Mouse (Mus musculus): ENCODE measurements around the gene Maip1.
A peak's percentile ranks its signal among the peaks of the same experiment; 100 is the strongest.

Maip1 gene

GRCm38 (mm10) chr1:57428368-57429308 is 22.5 kb downstream of the Maip1 start:
- peak; percentile 37 for DNase-seq (ENCODE audit: low spot score)

- DNase-seq (ENCODE audit: low spot score) = no peak
Observed at GRCm38 (mm10) chr1:57429786-57430483, 23.8 kb downstream of the Maip1 start.

- no peak for DNase-seq (ENCODE audit: low spot score)
Observed at GRCm38 (mm10) chr1:57433141-57433540, 27.0 kb downstream of the Maip1 start.

- peak; percentile 20 for DNase-seq (ENCODE audit: low spot score)
Observed at GRCm38 (mm10) chr1:57436408-57436807, 30.3 kb downstream of the Maip1 start.

- no peak for DNase-seq (ENCODE audit: low spot score)
Observed at GRCm38 (mm10) chr1:57436954-57437353, 30.8 kb downstream of the Maip1 start.

- DNase-seq (ENCODE audit: low spot score) = no peak
Observed at GRCm38 (mm10) chr1:57439026-57439425, 32.9 kb downstream of the Maip1 start.

- no peak for DNase-seq (ENCODE audit: low spot score)
Observed at GRCm38 (mm10) chr1:57440771-57441170, 34.6 kb downstream of the Maip1 start.

GRCm38 (mm10) chr1:57445679-57446078 is 39.6 kb downstream of the Maip1 start:
- DNase-seq (ENCODE audit: low spot score) = no peak

GRCm38 (mm10) chr1:57450241-57450640 is 44.1 kb downstream of the Maip1 start:
- no peak for DNase-seq (ENCODE audit: low spot score)

- no peak for DNase-seq (ENCODE audit: low spot score)
Observed at GRCm38 (mm10) chr1:57460305-57460940, 54.3 kb downstream of the Maip1 start.
